Mouse (Mus musculus): ENCODE data around the gene Abca4. TPM values are rescaled to one million over a fixed set of nuclear protein-coding genes. Genes with fewer than 3 reads are reported as not detected.
"Not testable (repeated sequence)": the region's sequence is repeated elsewhere in the genome, so short reads cannot be mapped to it uniquely, and the experiment has no call there.

The Abca4 gene
- polyA plus RNA-seq, 1 experiment, result 5.0 TPM

GRCm38 (mm10) chr3:122206279-122207070 is 162.2 kb downstream of the Abca4 start:
- DNase-seq (ENCODE audit: low read depth), result peak; percentile 68
- TF ChIP-seq POLR2A (IDR thresholded peaks at IDR 0.05; ENCODE audit: borderline replicate concordance, extremely low read depth, insufficient read depth, insufficient read length, poor library complexity, severe bottlenecking) (no peak), CTCF (IDR thresholded peaks at IDR 0.05; ENCODE audit: borderline replicate concordance, extremely low read depth, insufficient read depth, insufficient read length) (no peak)

- no peak for DNase-seq (ENCODE audit: low read depth)
- TF ChIP-seq POLR2A (IDR thresholded peaks at IDR 0.05; ENCODE audit: borderline replicate concordance, extremely low read depth, insufficient read depth, insufficient read length, poor library complexity, severe bottlenecking) (no peak), CTCF (IDR thresholded peaks at IDR 0.05; ENCODE audit: borderline replicate concordance, extremely low read depth, insufficient read depth, insufficient read length) (no peak)
Measured at GRCm38 (mm10) chr3:122207766-122208165, 163.5 kb downstream of the Abca4 start.

- DNase-seq (ENCODE audit: low read depth), result no peak
- no peak for TF ChIP-seq CTCF (IDR thresholded peaks at IDR 0.05; ENCODE audit: borderline replicate concordance, extremely low read depth, insufficient read depth, insufficient read length)
- TF ChIP-seq POLR2A (IDR thresholded peaks at IDR 0.05; ENCODE audit: borderline replicate concordance, extremely low read depth, insufficient read depth, insufficient read length, poor library complexity, severe bottlenecking), result no peak
Measured at GRCm38 (mm10) chr3:122208296-122209225, 164.3 kb downstream of the Abca4 start.

- no peak for DNase-seq (ENCODE audit: low read depth)
- TF ChIP-seq POLR2A (IDR thresholded peaks at IDR 0.05; ENCODE audit: borderline replicate concordance, extremely low read depth, insufficient read depth, insufficient read length, poor library complexity, severe bottlenecking) (no peak), CTCF (IDR thresholded peaks at IDR 0.05; ENCODE audit: borderline replicate concordance, extremely low read depth, insufficient read depth, insufficient read length) (no peak)
Measured at GRCm38 (mm10) chr3:122209511-122209910, 165.3 kb downstream of the Abca4 start.

- no peak for DNase-seq (ENCODE audit: low read depth)
Measured at GRCm38 (mm10) chr3:122210434-122210833, 166.2 kb downstream of the Abca4 start.

GRCm38 (mm10) chr3:122210846-122211245 is 166.6 kb downstream of the Abca4 start:
- no peak for TF ChIP-seq POLR2A (IDR thresholded peaks at IDR 0.05; ENCODE audit: borderline replicate concordance, extremely low read depth, insufficient read depth, insufficient read length, poor library complexity, severe bottlenecking)
- TF ChIP-seq CTCF (IDR thresholded peaks at IDR 0.05; ENCODE audit: borderline replicate concordance, extremely low read depth, insufficient read depth, insufficient read length), result no peak
- DNase-seq (ENCODE audit: low read depth), result no peak

More at GRCm38 (mm10) chr3:122210434-122210833, 166.2 kb downstream of the Abca4 start:
- TF ChIP-seq CTCF (IDR thresholded peaks at IDR 0.05; ENCODE audit: borderline replicate concordance, extremely low read depth, insufficient read depth, insufficient read length), result no peak
- TF ChIP-seq POLR2A (IDR thresholded peaks at IDR 0.05; ENCODE audit: borderline replicate concordance, extremely low read depth, insufficient read depth, insufficient read length, poor library complexity, severe bottlenecking), result no peak

GRCm38 (mm10) chr3:122211446-122212125 is 167.3 kb downstream of the Abca4 start:
- no peak for DNase-seq (ENCODE audit: low read depth)
- TF ChIP-seq CTCF (IDR thresholded peaks at IDR 0.05; ENCODE audit: borderline replicate concordance, extremely low read depth, insufficient read depth, insufficient read length) (no peak), POLR2A (IDR thresholded peaks at IDR 0.05; ENCODE audit: borderline replicate concordance, extremely low read depth, insufficient read depth, insufficient read length, poor library complexity, severe bottlenecking) (no peak)

GRCm38 (mm10) chr3:122221240-122222036 is 177.2 kb downstream of the Abca4 start:
- DNase-seq (ENCODE audit: low read depth), result no peak
- TF ChIP-seq POLR2A (IDR thresholded peaks at IDR 0.05; ENCODE audit: borderline replicate concordance, extremely low read depth, insufficient read depth, insufficient read length, poor library complexity, severe bottlenecking) (no peak), CTCF (IDR thresholded peaks at IDR 0.05; ENCODE audit: borderline replicate concordance, extremely low read depth, insufficient read depth, insufficient read length) (no peak)

- not testable (repeated sequence) for DNase-seq (ENCODE audit: low read depth)
Measured at GRCm38 (mm10) chr3:122226972-122227371, 182.7 kb downstream of the Abca4 start.

Other genes with a start within 250 kb of the Abca4 start
- gene Abcd3, start 229.1 kb upstream of the Abca4 start, polyA plus RNA-seq (2012; rRNA removed), result 13.3 and 30.5 TPM in 2 replicates
- 15.2 and 26.2 TPM in 2 replicates for gene Arhgap29, start 91.9 kb upstream of the Abca4 start, polyA plus RNA-seq (2012; rRNA removed)
- 27.7 and 29.0 TPM in 2 replicates for gene Gclm, start 201.1 kb downstream of the Abca4 start, polyA plus RNA-seq (2012; rRNA removed)
- gene Dnttip2, start 229.9 kb downstream of the Abca4 start, polyA plus RNA-seq (2012; rRNA removed), result 24.2 and 27.7 TPM in 2 replicates
- gene Bcar3, start 249.7 kb downstream of the Abca4 start, polyA plus RNA-seq (2012; rRNA removed), result 7.7 and 8.2 TPM in 2 replicates

Measured in brain, embryonic 14.5 days (tissue).